Mouse (Mus musculus) thymus, adult 2 months (tissue): Measurements from ENCODE around the gene Large2.

ENCODE experiments used
- CTCF ChIP-seq: fragments of 200-500 bp; IDR thresholded peaks from 2 replicates; pipeline ENCODE4 v1.5.1; 2012; ENCODE audit warnings: mild to moderate bottlenecking, control low read depth, low read length, moderate library complexity, borderline replicate concordance; ENCODE audit not compliant: control insufficient read depth, poor library complexity, insufficient read depth; ENCODE audit errors: extremely low read depth
- POLR2A ChIP-seq: fragments of 200-500 bp; IDR thresholded peaks from 2 replicates; pipeline ENCODE4 v1.6.1; 2012; ENCODE audit warnings: mild to moderate bottlenecking, low read length, control low read depth, moderate library complexity; ENCODE audit not compliant: control insufficient read depth, poor library complexity, insufficient read depth; ENCODE audit errors: extremely low read depth

DNA sequence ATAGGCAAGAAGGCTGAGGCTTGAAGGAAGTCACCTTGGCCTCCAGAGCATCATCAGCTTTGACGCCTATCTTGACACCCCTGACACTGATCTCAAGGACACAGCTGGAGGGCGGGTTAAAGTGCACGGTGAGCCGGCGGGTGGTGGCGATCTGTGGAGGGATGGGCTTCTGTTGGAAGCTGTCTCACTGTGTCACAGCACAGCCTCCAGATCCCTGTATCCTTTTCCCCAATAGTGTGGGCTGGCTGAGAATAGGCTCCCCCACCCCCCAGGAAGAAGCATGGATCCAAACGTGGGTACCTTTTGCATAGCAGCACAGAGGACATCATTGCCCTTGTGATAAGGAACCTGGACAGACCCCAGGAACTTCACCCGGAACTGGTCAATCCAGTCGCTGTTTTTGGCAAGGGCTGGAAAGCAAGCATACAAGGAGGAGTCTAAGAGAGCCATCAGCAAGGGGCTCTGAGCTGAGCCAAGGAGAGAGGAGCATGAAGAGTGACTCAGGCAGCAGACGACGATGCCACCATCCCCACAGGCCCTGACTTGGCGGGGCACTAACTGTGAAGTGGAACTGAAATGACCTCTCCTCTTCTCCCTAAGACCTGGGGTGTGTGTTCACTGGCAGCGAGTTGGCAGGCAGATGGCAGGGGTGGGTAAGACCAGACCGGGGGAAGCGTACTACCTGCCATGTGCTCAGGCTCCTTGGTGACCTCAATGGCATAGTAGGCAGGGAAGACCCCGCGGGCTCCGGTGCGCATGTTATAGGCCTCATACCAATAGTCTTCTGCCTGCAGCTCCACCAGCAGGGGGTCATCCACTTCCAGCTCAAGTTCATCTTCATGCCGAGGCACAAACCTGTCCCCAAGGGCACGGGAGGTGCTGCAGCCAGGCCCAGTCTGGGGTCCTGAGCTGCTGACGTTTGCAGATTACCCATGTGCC, 10.7 kb upstream of the Large2 start:
- no peak for TF ChIP-seq CTCF
- TF ChIP-seq POLR2A = no peak
